Mouse (Mus musculus) heart, embryonic 12.5 days (tissue): ENCODE measurements at regions not wholly inside any gene's neighbourhood (a gene's known extent, or its start where the extent isn't known, plus 50 kb on each side); places are given as distances from the start of the nearest gene placed in this dataset.

ENCODE experiments used
- ATAC-seq: fragments of 200-750 bp; cut with Nextera tagmentation; 2 replicates; pipeline ENCODE4 v1.8.0; 2017; ENCODE audit warnings: moderate TSS enrichment, moderate library complexity; ENCODE audit not compliant: insufficient number of reproducible peaks, low FRiP score
- H3K27ac ChIP-seq: fragments of 300-500 bp; sonication (generic); 2 replicates; pipeline ENCODE4 v1.5.1; 2016; ENCODE audit warnings: mild to moderate bottlenecking, moderate library complexity; ENCODE audit not compliant: poor library complexity, severe bottlenecking
- H3K27me3 ChIP-seq: fragments of 300-500 bp; sonication (generic); replicated peaks from 2 replicates; pipeline ENCODE4 v1.6.1; 2016; ENCODE audit warnings: mild to moderate bottlenecking, moderate library complexity
- H3K36me3 ChIP-seq: fragments of 300-500 bp; sonication (generic); 2 replicates; pipeline ENCODE4 v1.6.1; 2016; ENCODE audit warnings: mild to moderate bottlenecking, moderate library complexity
- H3K4me1 ChIP-seq: fragments of 300-500 bp; sonication (generic); replicated peaks from 2 replicates; pipeline ENCODE4 v1.6.1; 2016; ENCODE audit warnings: mild to moderate bottlenecking
- H3K4me2 ChIP-seq: fragments of 300-500 bp; sonication (generic); 2 replicates; pipeline ENCODE4 v1.6.1; 2016; ENCODE audit warnings: mild to moderate bottlenecking, moderate library complexity
- H3K4me3 ChIP-seq: fragments of 300-500 bp; sonication (generic); 2 replicates; pipeline ENCODE4 v1.5.1; 2016; ENCODE audit warnings: mild to moderate bottlenecking
- H3K9ac ChIP-seq: fragments of 300-500 bp; sonication (generic); 2 replicates; pipeline ENCODE4 v1.6.1; 2016; ENCODE audit warnings: mild to moderate bottlenecking, moderate library complexity
- H3K9me3 ChIP-seq: fragments of 300-500 bp; sonication (generic); replicated peaks from 2 replicates; pipeline ENCODE4 v1.6.1; 2016; ENCODE audit warnings: mild to moderate bottlenecking, moderate library complexity
- WGBS: fragments of 180-500 bp; shearing (Covaris S2); methylation state at CpG from one replicate; pipeline ENCODE4 v1.1.7; 2016; 5-methylcytosine and 5-hydroxymethylcytosine counted together

DNA sequence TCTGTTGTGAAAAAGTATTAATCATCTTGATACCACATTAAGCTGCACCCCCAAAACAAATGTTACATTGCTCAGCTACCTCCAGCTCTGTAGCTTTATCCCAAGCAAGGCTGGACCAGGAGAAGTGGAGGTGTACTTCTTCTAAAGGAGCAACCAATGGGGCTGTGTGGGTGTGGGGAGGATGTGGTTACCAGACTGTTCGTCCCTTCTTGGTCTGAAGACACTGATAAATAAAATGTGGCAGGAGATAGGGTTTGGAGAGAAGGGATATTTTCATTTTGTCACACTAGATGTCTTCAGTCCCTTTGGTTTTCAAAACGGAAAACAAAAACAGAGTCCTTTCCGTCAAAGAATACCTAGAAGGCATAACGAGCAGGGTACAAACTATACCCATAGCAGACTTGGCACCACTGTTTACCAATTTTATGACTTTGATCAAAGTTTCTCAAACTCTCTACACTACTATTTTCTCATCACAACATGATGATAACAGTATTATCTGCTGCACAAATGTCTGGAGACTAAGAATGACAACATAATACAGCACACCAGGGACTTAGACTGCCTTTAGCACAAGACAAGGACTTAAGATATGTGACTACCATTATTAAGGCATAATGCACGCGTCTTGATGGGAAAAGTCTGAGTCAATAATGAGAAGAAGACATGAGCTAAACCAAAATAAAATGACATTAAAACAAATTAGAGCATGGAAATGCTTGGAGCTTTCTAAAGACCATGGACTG lies 253.4 kb upstream of the Rag2 start:
- 70% methylated on average over 6 of the region's 6 CpGs for WGBS

GRCm38 (mm10) chr2:101371834-101372493 lies 252.6 kb upstream of the Rag2 start:
- no peak overlapping the region for H3K9ac ChIP-seq
- H3K36me3 ChIP-seq = no peaks in the 10 kb centered on the region
- H3K9me3 ChIP-seq = no peaks in the 10 kb centered on the region
- H3K4me2 ChIP-seq = no peak overlapping the region
- no peaks in the 10 kb centered on the region for H3K27me3 ChIP-seq
- no peak for ATAC-seq
- no peak overlapping the region for H3K4me3 ChIP-seq
- no peaks in the 10 kb centered on the region for H3K4me1 ChIP-seq
- no peak overlapping the region for H3K27ac ChIP-seq
- WGBS = 81% methylated on average over 7 of the region's 7 CpGs

More for the DNA sequence above, 253.4 kb upstream of the Rag2 start:
- H3K27me3 ChIP-seq = no peaks in the 10 kb centered on the region
- H3K9ac ChIP-seq = no peak overlapping the region
- no peak overlapping the region for H3K4me2 ChIP-seq
- no peak for ATAC-seq
- H3K4me1 ChIP-seq = no peaks in the 10 kb centered on the region
- H3K9me3 ChIP-seq = no peaks in the 10 kb centered on the region
- no peak overlapping the region for H3K4me3 ChIP-seq
- no peaks in the 10 kb centered on the region for H3K36me3 ChIP-seq
- H3K27ac ChIP-seq = no peak overlapping the region

GRCm38 (mm10) chr2:101380595-101380994 lies 243.9 kb upstream of the Rag2 start:
- H3K4me1 ChIP-seq = no peaks in the 10 kb centered on the region
- no peak for ATAC-seq
- no peak overlapping the region for H3K27ac ChIP-seq
- H3K4me3 ChIP-seq = no peak overlapping the region
- H3K36me3 ChIP-seq = no peaks in the 10 kb centered on the region
- H3K27me3 ChIP-seq = no peaks in the 10 kb centered on the region
- no peaks in the 10 kb centered on the region for H3K9me3 ChIP-seq
- WGBS = 69% methylated on average over 6 of the region's 6 CpGs
- H3K4me2 ChIP-seq = no peak overlapping the region
- no peak overlapping the region for H3K9ac ChIP-seq

DNA sequence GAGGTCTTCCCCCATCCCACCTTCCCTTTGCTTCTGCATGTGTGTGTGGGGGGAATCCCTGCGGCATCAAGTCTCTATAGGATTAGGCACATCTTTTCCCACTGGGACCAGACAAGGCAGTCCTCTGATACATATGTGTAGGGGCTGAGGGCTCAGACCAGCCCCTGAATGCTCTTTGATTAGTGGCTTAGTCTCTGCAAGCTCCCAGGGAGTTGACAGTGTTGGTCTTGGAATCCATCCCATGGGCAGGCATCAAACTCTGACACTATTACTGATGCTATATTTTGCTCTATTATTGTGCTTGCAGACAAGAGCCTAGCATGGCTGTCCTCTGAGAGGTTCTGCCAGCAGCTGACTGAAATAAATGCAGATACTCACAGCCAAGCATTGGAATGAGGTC lies 209.5 kb upstream of the Rag2 start:
- WGBS = 92% methylated on average over 1 of the region's 1 CpGs
- Histone ChIP-seq H3K9me3 (no peaks in the 10 kb centered on the region), H3K4me3 (no peak overlapping the region), H3K27ac (no peak overlapping the region), H3K36me3 (no peaks in the 10 kb centered on the region), H3K4me1 (no peaks in the 10 kb centered on the region), H3K27me3 (no peaks in the 10 kb centered on the region), H3K4me2 (no peak overlapping the region), H3K9ac (no peak overlapping the region)
- ATAC-seq = no peak

GRCm38 (mm10) chr2:101416702-101417101 lies 207.8 kb upstream of the Rag2 start:
- Histone ChIP-seq H3K27me3 (no peaks in the 10 kb centered on the region), H3K36me3 (no peaks in the 10 kb centered on the region), H3K4me1 (no peaks in the 10 kb centered on the region), H3K9me3 (no peaks in the 10 kb centered on the region), H3K4me2 (no peak overlapping the region), H3K9ac (no peak overlapping the region), H3K27ac (no peak overlapping the region), H3K4me3 (no peak overlapping the region)
- ATAC-seq = no peak
- 56% methylated on average over 3 of the region's 3 CpGs for WGBS

DNA sequence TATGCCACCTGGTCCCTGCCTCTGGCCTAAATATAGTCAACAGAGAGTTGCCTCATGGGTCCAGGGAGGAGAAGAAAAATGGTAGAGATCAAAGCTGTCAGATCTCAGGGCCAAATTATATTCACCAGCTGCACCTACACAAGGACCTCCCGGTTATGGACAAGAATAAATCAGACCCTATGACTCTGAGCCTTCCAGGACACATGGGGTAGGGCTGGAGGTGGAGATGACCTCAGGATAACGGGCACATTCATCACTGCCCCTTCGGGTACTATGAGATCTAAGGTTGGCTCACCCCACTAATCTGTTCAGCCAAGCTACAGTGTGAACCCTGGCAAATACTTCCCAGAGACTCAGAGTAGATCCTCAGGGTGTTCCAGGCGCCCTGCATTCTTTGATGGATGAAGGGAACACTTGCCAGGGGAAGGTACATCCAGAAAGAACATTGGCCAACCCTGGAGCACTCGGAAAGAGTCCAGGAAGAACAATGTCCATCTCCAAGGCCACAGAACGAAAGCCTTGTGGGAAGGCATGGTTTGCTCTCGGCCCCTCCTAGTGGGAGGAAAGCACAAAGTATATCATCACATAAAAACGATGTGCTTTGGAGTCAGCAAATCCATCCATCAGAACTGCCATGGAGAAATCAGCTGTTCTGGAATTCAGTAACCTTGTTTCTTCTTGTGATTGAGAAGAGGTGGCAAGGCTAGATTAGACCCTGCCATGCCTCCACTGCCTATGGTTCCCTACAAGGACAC lies 191.2 kb upstream of the Rag2 start:
- Histone ChIP-seq H3K27ac (no peak overlapping the region), H3K9ac (no peak overlapping the region), H3K9me3 (no peaks in the 10 kb centered on the region), H3K36me3 (no peaks in the 10 kb centered on the region), H3K4me2 (no peak overlapping the region), H3K27me3 (no peaks in the 10 kb centered on the region), H3K4me3 (no peak overlapping the region), H3K4me1 (no peaks in the 10 kb centered on the region)
- no peak for ATAC-seq
- WGBS = 75% methylated on average over 8 of the region's 8 CpGs

- ATAC-seq = no peak
- 53% methylated on average over 5 of the region's 5 CpGs for WGBS
- Histone ChIP-seq H3K27me3 (no peaks in the 10 kb centered on the region), H3K4me2 (no peak overlapping the region), H3K27ac (no peak overlapping the region), H3K4me1 (no peaks in the 10 kb centered on the region), H3K4me3 (no peak overlapping the region), H3K36me3 (no peaks in the 10 kb centered on the region), H3K9me3 (no peaks in the 10 kb centered on the region), H3K9ac (no peak overlapping the region)
These were observed 184.3 kb upstream of the Rag2 start for GRCm38 (mm10) chr2:101440231-101440630.

- H3K9me3 ChIP-seq = no peaks in the 10 kb centered on the region
- H3K36me3 ChIP-seq = no peaks in the 10 kb centered on the region
- WGBS = 90% methylated on average over 5 of the region's 5 CpGs
- H3K27me3 ChIP-seq = no peaks in the 10 kb centered on the region
- H3K9ac ChIP-seq = no peak overlapping the region
- no peak for ATAC-seq
- no peak overlapping the region for H3K27ac ChIP-seq
- H3K4me1 ChIP-seq = no peaks in the 10 kb centered on the region
- H3K4me3 ChIP-seq = no peak overlapping the region
- H3K4me2 ChIP-seq = no peak overlapping the region
These were observed 183.4 kb upstream of the Rag2 start for GRCm38 (mm10) chr2:101441081-101441630.

GRCm38 (mm10) chr2:101455591-101455990 lies 168.9 kb upstream of the Rag2 start:
- Histone ChIP-seq H3K4me3 (no peak overlapping the region), H3K27me3 (no peaks in the 10 kb centered on the region), H3K36me3 (no peaks in the 10 kb centered on the region), H3K4me1 (no peaks in the 10 kb centered on the region), H3K9me3 (no peaks in the 10 kb centered on the region), H3K4me2 (no peak overlapping the region), H3K9ac (no peak overlapping the region), H3K27ac (no peak overlapping the region)
- WGBS = 66% methylated on average over 5 of the region's 5 CpGs
- no peak for ATAC-seq

DNA sequence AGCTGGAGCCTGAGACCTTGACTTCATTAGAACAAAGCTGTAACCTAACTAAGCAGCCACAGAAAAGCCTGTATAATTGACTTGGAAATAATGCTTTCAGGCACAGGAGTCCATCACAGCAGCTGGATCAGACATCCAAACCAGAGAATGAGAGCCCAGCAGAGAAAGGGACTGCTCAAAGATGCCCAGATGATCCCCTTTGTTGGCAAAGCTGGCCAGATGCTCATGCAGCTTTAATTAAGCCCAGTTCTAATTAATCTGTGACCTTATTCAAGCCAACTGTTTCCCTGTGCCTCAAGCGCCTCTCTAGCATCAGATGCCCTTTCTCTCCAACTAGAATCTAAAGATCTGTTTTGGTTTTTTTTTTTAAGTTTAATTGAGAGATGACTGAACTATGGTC lies 165.6 kb upstream of the Rag2 start:
- H3K27ac ChIP-seq = no peak overlapping the region
- no peaks in the 10 kb centered on the region for H3K4me1 ChIP-seq
- H3K27me3 ChIP-seq = no peaks in the 10 kb centered on the region
- H3K9me3 ChIP-seq = no peaks in the 10 kb centered on the region
- no peak for ATAC-seq
- no peaks in the 10 kb centered on the region for H3K36me3 ChIP-seq
- no peak overlapping the region for H3K4me3 ChIP-seq
- no peak overlapping the region for H3K9ac ChIP-seq
- H3K4me2 ChIP-seq = no peak overlapping the region
- 79% methylated on average over 1 of the region's 1 CpGs for WGBS

DNA sequence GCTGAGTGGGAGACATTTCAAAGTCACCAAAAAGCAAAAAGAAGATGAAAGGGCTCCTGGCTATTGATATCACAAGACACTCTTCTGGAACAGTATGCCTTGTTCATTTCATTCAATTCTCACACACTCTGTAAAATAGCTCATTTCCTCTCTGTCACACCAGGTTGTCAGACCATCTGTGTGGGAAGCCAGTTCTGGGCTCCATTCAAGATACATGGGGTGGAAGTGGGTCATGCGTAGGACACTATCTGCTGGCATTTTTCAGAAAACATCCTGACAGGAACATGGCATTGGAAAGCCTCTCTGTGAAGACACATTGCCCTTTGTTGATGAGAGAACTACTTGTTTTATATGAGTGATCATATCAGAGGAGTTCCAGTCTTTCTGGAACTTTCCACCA lies 162.1 kb upstream of the Rag2 start:
- no peak for ATAC-seq
- 67% methylated on average over 1 of the region's 1 CpGs for WGBS
- H3K4me1 ChIP-seq = no peaks in the 10 kb centered on the region
- no peak overlapping the region for H3K27ac ChIP-seq
- no peaks in the 10 kb centered on the region for H3K36me3 ChIP-seq
- H3K27me3 ChIP-seq = no peaks in the 10 kb centered on the region
- H3K9ac ChIP-seq = no peak overlapping the region
- no peak overlapping the region for H3K4me2 ChIP-seq
- no peaks in the 10 kb centered on the region for H3K9me3 ChIP-seq
- no peak overlapping the region for H3K4me3 ChIP-seq
